Mouse (Mus musculus): ENCODE data around the gene Fcho2.

Fcho2 gene

GRCm38 (mm10) chr13:98803699-98804098 lies 11.6 kb downstream of the Fcho2 start:
- DNase-seq, result no peak

- DNase-seq, result no peak
Observed at GRCm38 (mm10) chr13:98802957-98803356, 12.3 kb downstream of the Fcho2 start.

- no peak for DNase-seq
Observed at GRCm38 (mm10) chr13:98795511-98795910, 19.7 kb downstream of the Fcho2 start.

GRCm38 (mm10) chr13:98792864-98793263 lies 22.4 kb downstream of the Fcho2 start:
- DNase-seq, result no peak

GRCm38 (mm10) chr13:98791693-98792092 lies 23.6 kb downstream of the Fcho2 start:
- no peak for DNase-seq

GRCm38 (mm10) chr13:98786970-98787685 lies 28.1 kb downstream of the Fcho2 start:
- no peak for DNase-seq

GRCm38 (mm10) chr13:98777959-98778358 lies 37.3 kb downstream of the Fcho2 start:
- no peak for DNase-seq

- DNase-seq, result no peak
Observed at GRCm38 (mm10) chr13:98771484-98771883, 43.8 kb downstream of the Fcho2 start.

- DNase-seq, result no peak
Observed at GRCm38 (mm10) chr13:98768329-98768728, 46.9 kb downstream of the Fcho2 start.

DNA sequence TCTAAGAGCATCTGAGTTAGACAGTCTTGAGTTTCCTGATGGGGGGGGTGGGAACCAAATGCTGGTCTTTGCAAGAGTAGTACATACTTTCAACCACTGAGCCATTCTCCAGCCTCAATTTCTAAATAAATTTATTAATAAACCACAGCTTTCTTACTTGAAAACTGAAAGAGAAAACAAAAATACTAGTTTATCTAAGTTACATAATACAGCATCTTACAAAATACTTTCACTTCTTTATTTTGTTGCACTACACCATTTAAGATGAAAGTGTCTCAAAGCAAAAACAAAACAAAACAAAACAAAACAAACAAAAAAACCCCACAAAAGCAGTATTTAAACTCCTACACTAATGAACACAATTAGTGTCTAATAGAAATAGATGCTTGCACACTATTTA lies 53.5 kb downstream of the Fcho2 start:
- DNase-seq, result no peak

DNA sequence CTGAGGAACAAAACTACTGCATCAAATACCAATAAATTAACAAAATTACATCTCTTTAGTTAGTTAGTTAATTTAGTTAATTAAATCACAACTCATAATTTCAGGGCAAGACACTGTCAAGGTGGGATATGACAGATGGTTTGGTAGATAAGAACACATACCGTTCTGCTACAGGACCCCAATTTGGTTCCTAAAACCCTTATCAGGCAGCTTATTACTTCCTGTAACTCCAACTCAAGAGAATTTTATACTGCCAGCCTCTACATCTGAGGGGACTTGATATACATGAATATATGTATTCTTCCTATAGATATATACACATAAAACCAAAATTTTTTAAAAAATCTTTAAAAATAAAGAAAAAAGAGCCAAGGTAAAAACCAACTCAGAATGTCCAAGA lies 59.4 kb downstream of the Fcho2 start:
- no peak for DNase-seq

DNA sequence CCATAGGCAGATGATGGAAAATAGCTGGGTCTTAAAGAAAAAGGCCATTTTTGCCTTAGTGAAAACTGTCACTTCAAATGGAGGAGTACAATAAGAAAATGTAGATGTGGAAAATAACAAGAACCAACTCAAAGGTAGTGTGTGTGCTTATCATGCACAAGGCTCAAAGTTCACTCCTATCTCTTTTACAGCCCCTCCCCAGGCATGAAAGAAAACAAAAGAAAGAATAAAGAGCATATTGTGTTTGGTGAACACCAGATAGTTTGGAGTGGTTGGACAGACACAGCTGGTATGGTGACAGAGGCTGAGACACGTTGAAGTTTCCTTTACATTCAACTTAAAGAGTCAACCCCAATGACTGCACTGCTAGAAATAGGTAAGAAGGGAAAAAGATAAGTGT lies 70.6 kb downstream of the Fcho2 start:
- DNase-seq, result no peak

DNA sequence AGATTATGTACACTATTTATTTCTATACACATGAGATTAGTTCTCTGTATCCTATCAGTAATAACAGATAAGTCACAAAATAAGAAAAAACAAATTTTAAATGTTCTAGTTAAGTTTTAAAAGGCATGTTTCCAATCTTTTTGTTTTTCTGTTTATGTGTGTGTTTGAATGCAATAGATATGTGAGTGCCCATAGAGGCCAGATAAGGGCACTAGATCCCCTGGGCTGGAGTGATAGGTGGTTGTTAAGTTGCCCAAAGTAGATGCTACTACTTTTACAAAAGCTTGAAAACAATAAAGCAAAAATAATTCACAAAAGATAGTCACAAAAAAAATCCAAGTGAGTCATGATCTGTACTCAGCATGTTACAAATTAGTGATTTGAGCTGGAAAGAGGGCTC lies 71.4 kb downstream of the Fcho2 start:
- no peak for DNase-seq

DNA sequence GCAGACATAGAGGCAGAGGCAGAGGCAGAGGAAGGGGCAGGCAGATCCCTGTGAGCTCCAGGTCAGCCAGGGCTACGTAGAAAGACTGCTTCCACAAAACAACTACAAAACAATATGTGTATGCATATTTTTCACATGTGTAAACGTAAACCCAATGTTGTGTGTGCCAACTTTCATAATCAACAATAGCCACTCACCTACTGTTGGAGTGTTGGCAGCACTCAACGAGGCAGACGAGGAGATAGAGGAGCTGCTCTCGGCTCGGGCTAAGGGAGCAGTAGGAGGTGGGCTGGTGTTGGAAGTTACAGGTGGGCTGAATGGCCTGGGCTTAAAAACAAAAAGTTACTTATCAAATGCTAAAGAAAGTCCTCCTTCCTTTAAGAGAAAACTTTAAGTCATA lies 72.0 kb downstream of the Fcho2 start:
- no peak for DNase-seq

DNA sequence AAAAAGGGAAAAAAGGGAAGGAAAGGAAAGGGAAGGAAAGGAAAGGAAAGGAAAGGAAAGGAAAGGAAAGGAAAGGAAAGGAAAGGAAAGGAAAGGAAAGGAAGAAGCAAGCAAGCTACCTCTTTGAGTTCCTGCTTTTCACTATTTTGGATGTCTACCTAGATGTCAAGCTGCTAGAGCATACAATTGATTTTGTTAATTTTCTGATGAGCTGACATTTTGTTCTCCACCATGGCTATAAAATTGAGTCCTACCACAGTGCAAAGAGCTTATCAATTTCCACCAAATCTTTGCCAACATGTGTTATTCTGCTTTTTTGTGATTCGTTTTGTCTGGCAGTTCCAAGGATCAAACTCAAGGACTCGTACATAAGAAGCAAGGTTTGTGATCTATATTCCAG lies 77.0 kb downstream of the Fcho2 start:
- DNase-seq, result no peak

DNA sequence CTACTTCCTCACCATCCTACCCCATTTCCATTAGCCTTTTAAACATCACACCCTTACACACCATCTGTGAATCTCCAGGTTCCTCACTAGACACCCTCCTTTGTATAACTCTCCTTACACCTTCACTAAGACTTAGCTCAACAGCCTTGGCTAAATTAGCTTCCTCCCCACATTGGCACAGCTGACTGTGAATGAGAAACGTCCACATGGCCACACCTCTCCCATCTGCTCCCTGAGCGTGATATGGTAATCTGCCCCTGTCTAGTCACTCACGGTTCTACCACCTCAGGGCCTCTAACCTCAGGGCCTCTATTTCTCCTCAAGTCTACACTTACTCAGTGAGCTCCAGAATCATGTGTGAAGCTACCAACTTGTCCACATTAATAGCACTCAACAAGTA lies 82.0 kb downstream of the Fcho2 start:
- no peak for DNase-seq

DNA sequence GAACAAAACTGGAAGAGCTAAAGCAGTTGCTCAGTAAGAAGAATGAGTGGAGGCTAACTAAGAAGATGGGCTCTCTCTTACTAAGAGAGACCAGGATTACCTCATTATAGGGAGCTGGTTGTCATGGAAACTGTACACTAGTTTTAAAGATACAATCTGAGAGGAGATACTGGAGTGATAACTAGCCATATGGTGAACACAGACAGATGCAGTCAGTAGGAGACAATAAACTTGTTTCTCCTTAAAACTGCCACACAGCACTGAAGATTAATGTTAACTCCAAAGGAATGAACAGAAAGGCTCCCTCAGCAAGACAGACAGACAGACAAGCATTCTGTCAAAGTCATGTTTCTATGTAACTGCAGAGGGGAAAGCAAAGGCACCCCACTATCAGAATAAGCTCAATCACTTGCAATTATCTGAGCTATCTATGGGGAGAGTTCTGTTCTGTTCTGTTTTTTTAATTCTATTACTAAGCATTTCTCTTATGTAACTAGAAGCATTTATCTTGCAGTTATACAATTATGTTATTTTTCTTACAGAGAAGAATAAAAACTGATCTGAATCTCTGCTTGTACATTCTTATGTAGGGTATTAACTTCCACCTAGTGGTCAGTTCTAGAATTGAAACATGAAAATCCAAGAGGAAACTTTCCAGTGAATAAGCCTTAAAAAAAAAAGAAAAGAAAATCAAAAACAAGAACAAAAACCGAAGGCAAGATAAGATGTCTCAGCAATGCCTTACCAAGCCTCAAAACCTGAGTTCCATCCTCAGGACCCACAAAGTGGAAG lies 85.8 kb downstream of the Fcho2 start:
- DNase-seq, result no peak

- no peak for DNase-seq
Observed at GRCm38 (mm10) chr13:98726494-98726893, 88.8 kb downstream of the Fcho2 start.

GRCm38 (mm10) chr13:98723430-98723829 lies 91.8 kb downstream of the Fcho2 start:
- no peak for DNase-seq

GRCm38 (mm10) chr13:98722296-98722695 lies 93.0 kb downstream of the Fcho2 start:
- no peak for DNase-seq

DNA sequence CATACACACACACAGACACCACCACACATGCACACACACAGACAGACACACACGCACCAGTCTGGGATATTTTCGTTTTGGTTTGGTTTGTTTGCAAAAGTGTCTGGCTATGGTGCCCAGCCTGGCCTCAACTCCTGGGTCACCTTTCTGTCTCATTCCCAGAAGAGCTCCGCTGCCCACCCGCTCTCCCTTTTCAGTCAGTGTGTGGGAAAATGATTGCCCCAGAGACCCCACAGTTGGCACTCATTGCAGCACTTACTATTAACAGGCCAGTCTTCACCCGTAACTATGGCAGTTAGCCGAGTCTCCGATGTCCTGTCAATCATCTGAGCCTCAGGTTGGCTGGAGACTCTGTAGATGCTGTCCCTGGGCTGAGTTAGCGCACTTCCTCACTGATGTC lies 99.1 kb downstream of the Fcho2 start:
- DNase-seq, result no peak

GRCm38 (mm10) chr13:98715443-98715990 lies 99.7 kb downstream of the Fcho2 start:
- no peak for DNase-seq

DNA sequence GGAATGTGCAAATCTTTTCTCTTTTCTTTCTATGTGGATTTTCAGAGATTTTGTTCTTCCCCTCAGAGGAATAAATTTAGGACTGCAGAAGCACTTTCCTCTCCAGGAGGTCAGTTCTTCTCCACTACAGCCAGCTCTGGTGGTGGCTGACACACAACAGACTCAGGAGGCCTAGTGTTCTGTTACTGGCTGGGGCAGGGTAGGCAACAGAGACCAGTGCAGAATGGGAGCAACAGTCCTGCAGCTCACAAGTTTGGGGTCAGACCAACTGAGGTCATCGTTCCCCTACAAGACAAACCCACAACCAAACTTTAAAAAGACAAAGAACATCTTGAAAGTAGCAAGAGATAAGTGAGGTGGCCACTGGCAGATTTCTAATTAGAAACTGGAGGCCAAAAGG lies 104.6 kb downstream of the Fcho2 start:
- no peak for DNase-seq

GRCm38 (mm10) chr13:98710236-98710635 lies 105.0 kb downstream of the Fcho2 start:
- DNase-seq, result no peak

Measured in spleen, adult 18-20 months (tissue).